Mouse (Mus musculus) MEL (cell line): Measurements from ENCODE around the gene Mapkap1. TPM values are rescaled to one million over a fixed set of nuclear protein-coding genes. Genes with fewer than 3 reads are reported as not detected.
A peak's percentile ranks its signal among the peaks of the same experiment; 100 is the strongest.

Experiments used
- DNase-seq: peaks from one replicate; pipeline ENCODE4 v3.0.0; 2011; ENCODE audit warnings: low read depth, low spot score
- H3K27ac ChIP-seq: 2 replicates; pipeline ENCODE4 v1.5.1; 2012; ENCODE audit warnings: low read depth, mild to moderate bottlenecking, control low read depth, low read length, moderate library complexity; ENCODE audit not compliant: control insufficient read depth
- H3K27me3 ChIP-seq, 2 experiments: fragments of 150-350 bp in 1 of 2; sonication (generic) in 1 of 2; 2 replicates each; pipeline ENCODE4 v1.6.1; 2012; ENCODE audit warnings: low read length in 2 of 2, mild to moderate bottlenecking in 2 of 2, improper control_type of control experiment in 1 of 2, moderate library complexity in 1 of 2; ENCODE audit not compliant: insufficient read depth in 2 of 2, control insufficient read depth in 1 of 2
- H3K36me3 ChIP-seq, 2 experiments: 2 replicates each; pipeline ENCODE4 v1.6.1; 2012 to 2014; ENCODE audit warnings: low read length in 2 of 2, improper control_type of control experiment in 1 of 2, inconsistent platforms in 1 of 2, mild to moderate bottlenecking in 1 of 2; ENCODE audit not compliant: insufficient read depth in 2 of 2, control insufficient read depth in 1 of 2
- H3K4me1 ChIP-seq, 2 experiments: fragments of 150-350 bp in 1 of 2; sonication (generic) in 1 of 2; 2 replicates each; pipeline ENCODE4 v1.6.1; 2012; ENCODE audit warnings: low read length in 2 of 2, improper control_type of control experiment in 1 of 2, mild to moderate bottlenecking in 1 of 2; ENCODE audit not compliant: insufficient read depth in 2 of 2, control insufficient read depth in 1 of 2
- H3K4me3 ChIP-seq, 2 experiments: fragments of 150-350 bp in 1 of 2; sonication (generic) in 1 of 2; 2 replicates each; pipeline ENCODE4 v1.5.1; 2012; ENCODE audit warnings: low read depth in 2 of 2, low read length in 2 of 2, mild to moderate bottlenecking in 2 of 2, moderate library complexity in 2 of 2, control low read depth in 1 of 2, improper control_type of control experiment in 1 of 2; ENCODE audit not compliant: control insufficient read depth in 1 of 2, insufficient read depth in 1 of 2
- H3K79me2 ChIP-seq: 2 replicates; pipeline ENCODE4 v1.6.1; 2012; ENCODE audit warnings: mild to moderate bottlenecking, low read length, moderate library complexity; ENCODE audit not compliant: control insufficient read depth, poor library complexity, insufficient read depth
- H3K9ac ChIP-seq: 2 replicates; pipeline ENCODE4 v1.6.1; 2012; ENCODE audit warnings: low read depth, mild to moderate bottlenecking, control low read depth, low read length, moderate library complexity; ENCODE audit not compliant: control insufficient read depth, poor library complexity, severe bottlenecking
- H3K9me3 ChIP-seq: fragments of 150-350 bp; sonication (generic); replicated peaks from 2 replicates; pipeline ENCODE4 v1.6.1; 2012; ENCODE audit warnings: mild to moderate bottlenecking, low read length, improper control_type of control experiment, moderate library complexity; ENCODE audit not compliant: insufficient read depth
- CHD1 ChIP-seq: IDR thresholded peaks from 2 replicates; pipeline ENCODE4 v1.6.1; 2012; ENCODE audit warnings: low read depth, mild to moderate bottlenecking, inconsistent platforms, low read length, improper control_type of control experiment
- CHD2 ChIP-seq: IDR thresholded peaks from 2 replicates; pipeline ENCODE4 v1.6.1; 2011; ENCODE audit warnings: low read length, improper control_type of control experiment
- CTCF ChIP-seq, 3 experiments: IDR thresholded peaks in 2 of 3; conservative IDR thresholded peaks in 1 of 3; 2 replicates each; pipeline ENCODE4 v1.5.1; 2011 to 2012; ENCODE audit warnings: low read length in 3 of 3, low read depth in 2 of 3, mild to moderate bottlenecking in 2 of 3, improper control_type of control experiment in 1 of 3, inconsistent platforms in 1 of 3, mixed read lengths in 1 of 3, moderate library complexity in 1 of 3; ENCODE audit not compliant: control insufficient read depth in 1 of 3, insufficient read depth in 1 of 3, poor library complexity in 1 of 3, severe bottlenecking in 1 of 3
- EP300 ChIP-seq, 2 experiments: IDR thresholded peaks; 2 replicates each; pipeline ENCODE4 v1.6.1; 2011; ENCODE audit warnings: improper control_type of control experiment in 2 of 2, low read length in 2 of 2, low read depth in 1 of 2, mild to moderate bottlenecking in 1 of 2
- KAT2A ChIP-seq: conservative IDR thresholded peaks from 2 replicates; pipeline ENCODE4 v1.6.1; 2012; ENCODE audit warnings: low read depth, low read length, improper control_type of control experiment, inconsistent platforms
- MAX ChIP-seq: IDR thresholded peaks from 2 replicates; pipeline ENCODE4 v1.6.1; 2011; ENCODE audit warnings: low read length, improper control_type of control experiment
- MEF2A ChIP-seq: IDR thresholded peaks from 2 replicates; pipeline ENCODE4 v1.6.1; 2014; ENCODE audit warnings: low read depth, mild to moderate bottlenecking, inconsistent platforms, low read length, improper control_type of control experiment; ENCODE audit not compliant: poor library complexity, insufficient replicate concordance, severe bottlenecking; ENCODE audit errors: extremely low read depth
- MXI1 ChIP-seq: IDR thresholded peaks from 2 replicates; pipeline ENCODE4 v1.6.1; 2011; ENCODE audit warnings: mild to moderate bottlenecking, low read depth, low read length, improper control_type of control experiment
- MYC ChIP-seq: IDR thresholded peaks from 2 replicates; pipeline ENCODE4 v1.6.1; 2011; ENCODE audit warnings: low read depth, mild to moderate bottlenecking, low read length, improper control_type of control experiment, moderate library complexity
- NELFE ChIP-seq: IDR thresholded peaks from 2 replicates; pipeline ENCODE4 v1.6.1; 2011; ENCODE audit warnings: low read depth, low read length, improper control_type of control experiment
- POLR2A ChIP-seq, 2 experiments: IDR thresholded peaks; 2 replicates each; pipeline ENCODE4 v1.6.1; 2011 to 2012; ENCODE audit warnings: low read length in 2 of 2, mild to moderate bottlenecking in 2 of 2, control low read depth in 1 of 2, improper control_type of control experiment in 1 of 2, low read depth in 1 of 2, moderate library complexity in 1 of 2; ENCODE audit not compliant: control insufficient read depth in 1 of 2, insufficient read depth in 1 of 2, poor library complexity in 1 of 2
- POLR2AphosphoS2 ChIP-seq: IDR thresholded peaks from 2 replicates; pipeline ENCODE4 v1.6.1; 2011; ENCODE audit warnings: low read length, improper control_type of control experiment
- POLR2AphosphoS5 ChIP-seq: IDR thresholded peaks from 2 replicates; pipeline ENCODE4 v1.6.1; 2012; ENCODE audit warnings: low read depth, borderline replicate concordance, mild to moderate bottlenecking, inconsistent platforms, low read length, moderate library complexity, mixed read lengths
- RAD21 ChIP-seq: IDR thresholded peaks from 2 replicates; pipeline ENCODE4 v1.6.1; 2011; ENCODE audit warnings: mild to moderate bottlenecking, low read depth, low read length, improper control_type of control experiment
- SMC3 ChIP-seq: IDR thresholded peaks from 2 replicates; pipeline ENCODE4 v1.6.1; 2011; ENCODE audit warnings: low read depth, low read length, improper control_type of control experiment
- TCF12 ChIP-seq: IDR thresholded peaks from 2 replicates; pipeline ENCODE4 v1.6.1; 2014; ENCODE audit warnings: low read depth, mild to moderate bottlenecking, inconsistent platforms, low read length, improper control_type of control experiment, moderate library complexity
- UBTF ChIP-seq: IDR thresholded peaks from 2 replicates; pipeline ENCODE4 v1.6.1; 2012; ENCODE audit warnings: low read depth, mild to moderate bottlenecking, inconsistent platforms, low read length, improper control_type of control experiment, moderate library complexity, borderline replicate concordance; ENCODE audit not compliant: insufficient read depth
- ZC3H11A ChIP-seq: IDR thresholded peaks from 2 replicates; pipeline ENCODE4 v1.6.1; 2012; ENCODE audit warnings: low read depth, mild to moderate bottlenecking, inconsistent platforms, low read length, improper control_type of control experiment
- ZKSCAN1 ChIP-seq: IDR thresholded peaks from 2 replicates; pipeline ENCODE4 v1.6.1; 2012; ENCODE audit warnings: low read depth, mild to moderate bottlenecking, inconsistent platforms, low read length, improper control_type of control experiment, moderate library complexity
- ZMIZ1 ChIP-seq: IDR thresholded peaks from 2 replicates; pipeline ENCODE4 v1.6.1; 2012; ENCODE audit warnings: low read depth, mild to moderate bottlenecking, inconsistent platforms, low read length, improper control_type of control experiment, moderate library complexity
- ZNF384 ChIP-seq: IDR thresholded peaks from 2 replicates; pipeline ENCODE4 v1.6.1; 2012; ENCODE audit warnings: low read depth, mild to moderate bottlenecking, inconsistent platforms, low read length, improper control_type of control experiment
- polyA plus RNA-seq, 2 experiments: library from polyadenylated mRNA; stranded (reverse) in 1 of 2; unstranded in 1 of 2; fragments of >175 nt in 1 of 2; fragments of >200 nt in 1 of 2; gene quantifications; 2 replicates each; pipeline versions ENCODE4 v1.2.1 to v1.2.4; 2012; ENCODE audit warnings: low replicate concordance in 2 of 2, low read depth in 1 of 2; ENCODE audit not compliant: insufficient read length in 2 of 2, insufficient read depth in 1 of 2, missing spikeins in 1 of 2
- total RNA-seq: library from RNA; depleted of rRNA; stranded (reverse); fragments of 300-350 nt; gene quantifications from 2 replicates; pipeline ENCODE4 v1.2.3, GENCODE M21; 2012

The Mapkap1 gene
- total and polyA plus RNA-seq, 3 experiments, result 42.1 to 52.5 TPM; not detected in 1

- peaks cover 0 to 2% of the 10 kb centered on the region in 2 experiments; a peak in 1 of 4 replicates for H3K27me3 ChIP-seq
- H3K9ac ChIP-seq, result no peak overlapping the region
- H3K27ac ChIP-seq, result no peak overlapping the region
- no peak for TF ChIP-seq TCF12
- TF ChIP-seq ZMIZ1, result no peak
- no peak for TF ChIP-seq RAD21
- no peak for TF ChIP-seq ZKSCAN1
- H3K4me3 ChIP-seq, result no peak overlapping the region
- H3K4me1 ChIP-seq, result no peaks in the 10 kb centered on the region
- no peak for DNase-seq
- H3K9me3 ChIP-seq, result no peaks in the 10 kb centered on the region
- peaks cover 0 to 2% of the 10 kb centered on the region in 2 experiments; a peak in 1 of 4 replicates for H3K36me3 ChIP-seq
- no peaks in the 10 kb centered on the region for H3K79me2 ChIP-seq
Observed at GRCm38 (mm10) chr2:34670470-34670869, 263.9 kb downstream of the Mapkap1 start.

- H3K4me3 ChIP-seq, result no peak overlapping the region
- no peak overlapping the region for H3K9ac ChIP-seq
- no peak overlapping the region for H3K27ac ChIP-seq
- TF ChIP-seq ZKSCAN1 (no peak), POLR2A (IDR thresholded peaks at IDR 0.05; ENCODE audit: control insufficient read depth in 1 of 2, insufficient read depth in 1 of 2, low read depth in 1 of 2, low read length in 2 of 2, poor library complexity in 1 of 2) (no peak), CTCF (IDR thresholded peaks at IDR 0.05 in 2 of 3, conservative IDR thresholded peaks at IDR 0.05 in 1 of 3; ENCODE audit: control insufficient read depth in 1 of 3, insufficient read depth in 1 of 3, low read depth in 2 of 3, low read length in 3 of 3, poor library complexity in 1 of 3, severe bottlenecking in 1 of 3) (peak in 2 of 3 experiments; percentile 46 to 57; a peak in 4 of 6 replicates), RAD21 (peak; percentile 52), SMC3 (peak; percentile 35), KAT2A (no peak)
- no peaks in the 10 kb centered on the region for H3K4me1 ChIP-seq
- no peaks in the 10 kb centered on the region for H3K9me3 ChIP-seq
- no peaks in the 10 kb centered on the region for H3K79me2 ChIP-seq
- H3K27me3 ChIP-seq, result no peaks in the 10 kb centered on the region; a peak in 1 of 4 replicates
- H3K36me3 ChIP-seq, result peaks cover 0 to 4% of the 10 kb centered on the region in 2 experiments; a peak in 1 of 4 replicates
- DNase-seq, result peak; percentile 25
Observed at GRCm38 (mm10) chr2:34671385-34672026, 264.9 kb downstream of the Mapkap1 start.

- Histone ChIP-seq H3K36me3 (peaks cover 0 to 13% of the 10 kb centered on the region in 2 experiments; a peak in 2 of 4 replicates), H3K27me3 (no peaks in the 10 kb centered on the region), H3K27ac (no peak overlapping the region), H3K4me1 (no peaks in the 10 kb centered on the region), H3K9me3 (no peaks in the 10 kb centered on the region), H3K9ac (no peak overlapping the region), H3K79me2 (no peaks in the 10 kb centered on the region), H3K4me3 (no peak overlapping the region)
- no peak for DNase-seq
- TF ChIP-seq ZC3H11A, result no peak
- TF ChIP-seq EP300 (IDR thresholded peaks at IDR 0.05; ENCODE audit: low read depth in 1 of 2, low read length in 2 of 2), result no peak
- TF ChIP-seq MXI1, result no peak
- no peak for TF ChIP-seq CHD2
- no peak for TF ChIP-seq CTCF (IDR thresholded peaks at IDR 0.05 in 2 of 3, conservative IDR thresholded peaks at IDR 0.05 in 1 of 3; ENCODE audit: control insufficient read depth in 1 of 3, insufficient read depth in 1 of 3, low read depth in 2 of 3, low read length in 3 of 3, poor library complexity in 1 of 3, severe bottlenecking in 1 of 3)
- TF ChIP-seq POLR2AphosphoS5, result no peak
- no peak for TF ChIP-seq ZKSCAN1
- no peak for TF ChIP-seq KAT2A
- no peak; the same call in 1 of the 2 replicates for TF ChIP-seq POLR2AphosphoS2
- no peak for TF ChIP-seq CHD1
- TF ChIP-seq SMC3, result no peak
- no peak for TF ChIP-seq MAX
- no peak for TF ChIP-seq ZNF384
- TF ChIP-seq UBTF, result no peak
- TF ChIP-seq MYC, result no peak
- TF ChIP-seq MEF2A, result no peak
- TF ChIP-seq NELFE, result no peak
Observed at GRCm38 (mm10) chr2:34673846-34674245, 267.3 kb downstream of the Mapkap1 start.
